Mouse (Mus musculus): ENCODE results near the gene Nfe2l2.

GRCm38 (mm10) chr2:75716046-75717016 lies 11.9 kb upstream of the Nfe2l2 start:
- TF ChIP-seq POLR2A (IDR thresholded peaks at IDR 0.05; ENCODE audit: borderline replicate concordance, extremely low read depth, low read depth, low read length) (no peak), CTCF (IDR thresholded peaks at IDR 0.05; ENCODE audit: insufficient read depth, low read length) (no peak)

Data from lung, adult 2 months (tissue).